Mouse (Mus musculus): Measurements from ENCODE around the gene Flii. TPM values are rescaled to one million over a fixed set of nuclear protein-coding genes. Genes with fewer than 3 reads are reported as not detected.

The Flii gene
- polyA plus RNA-seq, 1 experiment from 2014 or later, result 62.7 TPM

DNA sequence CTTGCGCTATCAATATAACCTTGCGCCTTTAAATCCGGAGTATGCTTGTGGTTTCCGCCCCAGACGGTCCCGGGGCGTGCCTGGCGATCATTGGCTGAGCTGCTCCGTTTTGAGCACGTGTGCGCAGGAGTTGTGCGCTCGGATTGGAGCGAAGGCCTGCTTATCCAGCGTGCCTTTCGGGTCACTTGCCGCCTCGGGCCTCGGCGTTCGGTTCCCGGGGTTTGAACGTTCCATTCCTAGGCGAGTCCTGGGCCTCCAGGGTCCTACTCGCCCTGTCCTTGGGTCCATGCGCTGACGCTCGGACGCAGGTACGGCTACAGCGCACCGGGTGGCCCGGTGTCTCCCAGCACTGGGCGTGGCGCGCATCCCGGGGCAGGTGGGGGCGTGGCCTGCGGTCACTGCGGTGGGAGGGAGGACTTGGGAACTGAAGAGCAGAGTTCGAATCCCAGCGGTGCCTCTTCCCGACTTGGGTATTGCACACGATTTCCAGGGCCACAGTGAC is 1.2 kb upstream of the Flii start, which contains the start of gene Mief2:
Gene Mief2, plus strand, starts transcription at position 139 of the 502 bp plus-strand sequence.
- H3K9ac ChIP-seq, result peak within 1 kb of the TSS; percentile 86
- peak within 1 kb of the TSS; percentile 75 for H3K4me2 ChIP-seq (replicated peaks)
- peak; percentile 93 for DNase-seq (ENCODE audit: low spot score)
- peaks cover 25% of the 10 kb centered on the region for H3K4me1 ChIP-seq (replicated peaks; ENCODE audit: control insufficient read depth, insufficient read depth, low read length)
- H3K27ac ChIP-seq, result peak within 1 kb of the TSS; percentile 87
- H3K27me3 ChIP-seq (ENCODE audit: control insufficient read depth, insufficient read depth, low read length), result no peaks in the 10 kb centered on the region
- 1% methylated on average over 44 of the region's 44 CpGs for WGBS
- ATAC-seq (ENCODE audit: low FRiP score), result peak; percentile 95
- H3K9me3 ChIP-seq (ENCODE audit: control insufficient read depth, low read length), result no peaks in the 10 kb centered on the region
- H3K36me3 ChIP-seq (replicated peaks; ENCODE audit: control insufficient read depth, insufficient read depth), result peaks cover 45% of the 10 kb centered on the region
- peak within 1 kb of the TSS; percentile 86 for H3K4me3 ChIP-seq (replicated peaks; ENCODE audit: low read length)

DNA sequence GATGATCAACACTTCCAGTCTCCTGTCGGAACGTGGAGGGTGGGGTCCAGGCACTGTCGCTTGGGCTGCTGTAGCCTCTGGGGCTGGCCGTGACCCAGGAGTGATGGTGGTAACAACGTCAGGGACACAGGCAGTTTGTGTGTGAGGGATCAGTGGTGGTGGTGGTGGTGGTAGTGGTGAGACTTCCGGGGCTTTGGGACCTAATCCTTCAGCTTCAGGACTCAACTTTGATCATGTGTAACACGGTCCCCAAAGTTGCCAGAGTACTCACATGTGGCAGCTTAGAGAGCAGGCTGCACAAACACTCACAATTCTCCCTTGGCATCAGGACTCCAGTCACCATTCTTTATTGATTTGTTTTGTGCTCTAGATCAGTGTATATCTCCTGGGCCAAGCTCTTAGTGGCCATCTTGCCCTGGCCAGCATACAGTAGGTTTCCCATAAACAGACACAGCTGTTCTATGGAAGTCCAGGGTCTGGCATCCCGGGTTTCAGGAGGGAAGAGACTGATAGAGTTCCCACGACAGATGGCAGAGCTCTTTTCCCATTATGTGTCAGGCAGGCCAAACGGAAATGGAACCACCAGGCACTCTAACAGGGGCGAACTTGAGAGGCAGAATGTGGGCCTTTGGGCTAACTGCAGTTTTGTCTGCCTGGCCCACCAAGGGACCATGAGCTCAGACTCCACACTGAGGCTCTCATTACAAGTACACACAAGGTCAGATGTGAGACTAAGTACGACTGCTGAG is 503 bp upstream of the Flii start:
- H3K4me3 ChIP-seq (replicated peaks; ENCODE audit: low read length), result peak overlapping the region; percentile 86
- H3K27ac ChIP-seq, result peak overlapping the region; percentile 87
- H3K4me2 ChIP-seq (replicated peaks), result peak overlapping the region; percentile 75
- peaks cover 45% of the 10 kb centered on the region for H3K36me3 ChIP-seq (replicated peaks; ENCODE audit: control insufficient read depth, insufficient read depth)
- DNase-seq (ENCODE audit: low spot score), result no peak
- WGBS, result 7% methylated on average over 12 of the region's 12 CpGs
- H3K27me3 ChIP-seq (ENCODE audit: control insufficient read depth, insufficient read depth, low read length), result no peaks in the 10 kb centered on the region
- H3K9ac ChIP-seq, result peak overlapping the region; percentile 86
- peaks cover 25% of the 10 kb centered on the region for H3K4me1 ChIP-seq (replicated peaks; ENCODE audit: control insufficient read depth, insufficient read depth, low read length)
- no peak; the same call in 1 of the 2 replicates for ATAC-seq (ENCODE audit: low FRiP score)
- no peaks in the 10 kb centered on the region for H3K9me3 ChIP-seq (ENCODE audit: control insufficient read depth, low read length)

- Histone ChIP-seq H3K4me2 (replicated peaks) (no peak overlapping the region), H3K4me1 (replicated peaks; ENCODE audit: control insufficient read depth, insufficient read depth, low read length) (no peaks in the 10 kb centered on the region), H3K27ac (no peak overlapping the region), H3K36me3 (replicated peaks; ENCODE audit: control insufficient read depth, insufficient read depth) (peaks cover 100% of the 10 kb centered on the region), H3K27me3 (ENCODE audit: control insufficient read depth, insufficient read depth, low read length) (no peaks in the 10 kb centered on the region), H3K4me3 (replicated peaks; ENCODE audit: low read length) (no peak overlapping the region), H3K9ac (no peak overlapping the region), H3K9me3 (ENCODE audit: control insufficient read depth, low read length) (no peaks in the 10 kb centered on the region)
- no peak for ATAC-seq (ENCODE audit: low FRiP score)
- WGBS, result 93% methylated on average over 5 of the region's 5 CpGs
- DNase-seq (ENCODE audit: low spot score), result no peak
Observed at GRCm38 (mm10) chr11:60719263-60719662, 7.8 kb downstream of the Flii start.

- Histone ChIP-seq H3K9me3 (ENCODE audit: control insufficient read depth, low read length) (no peaks in the 10 kb centered on the region), H3K4me2 (replicated peaks) (no peak overlapping the region), H3K36me3 (replicated peaks; ENCODE audit: control insufficient read depth, insufficient read depth) (peaks cover 100% of the 10 kb centered on the region), H3K27me3 (ENCODE audit: control insufficient read depth, insufficient read depth, low read length) (no peaks in the 10 kb centered on the region), H3K4me1 (replicated peaks; ENCODE audit: control insufficient read depth, insufficient read depth, low read length) (no peaks in the 10 kb centered on the region), H3K9ac (no peak overlapping the region), H3K4me3 (replicated peaks; ENCODE audit: low read length) (no peak overlapping the region), H3K27ac (no peak overlapping the region)
- 88% methylated on average over 5 of the region's 5 CpGs for WGBS
- ATAC-seq (ENCODE audit: low FRiP score) (no peak), DNase-seq (ENCODE audit: low spot score) (no peak)
Observed at GRCm38 (mm10) chr11:60715833-60716232, 11.2 kb downstream of the Flii start.

DNA sequence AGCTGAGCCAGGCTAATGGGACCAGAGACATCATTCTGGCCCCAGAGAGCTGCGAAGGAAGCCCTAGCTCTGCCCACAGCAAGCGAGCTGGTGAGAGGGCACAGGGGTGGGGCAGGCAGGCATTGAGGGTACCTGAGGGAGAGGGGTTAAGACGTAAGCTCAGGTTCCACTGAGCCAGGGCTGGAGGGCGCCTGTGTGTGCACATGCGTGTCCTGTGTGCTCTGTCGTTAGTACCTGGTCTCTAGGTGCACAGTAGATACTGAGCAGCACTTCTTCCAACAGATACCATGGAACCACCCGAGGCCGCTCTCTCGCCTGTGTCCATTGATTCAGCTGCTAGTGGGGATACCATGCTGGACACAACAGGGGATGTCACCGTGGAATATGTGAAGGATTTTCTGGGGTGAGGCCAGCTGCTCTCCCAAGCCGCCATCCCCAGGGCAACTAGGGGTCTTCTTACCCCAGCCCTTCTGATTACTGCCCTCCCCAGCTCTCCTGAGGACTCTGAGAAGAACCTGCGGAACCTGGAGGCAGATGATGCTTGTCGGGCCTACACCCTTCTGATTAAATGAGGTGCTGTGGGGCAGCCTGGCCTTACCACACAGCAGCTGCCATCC is 14.3 kb downstream of the Flii start:
- no peak for ATAC-seq (ENCODE audit: low FRiP score)
- Histone ChIP-seq H3K4me3 (replicated peaks; ENCODE audit: low read length) (no peak overlapping the region), H3K4me2 (replicated peaks) (no peak overlapping the region)

DNA sequence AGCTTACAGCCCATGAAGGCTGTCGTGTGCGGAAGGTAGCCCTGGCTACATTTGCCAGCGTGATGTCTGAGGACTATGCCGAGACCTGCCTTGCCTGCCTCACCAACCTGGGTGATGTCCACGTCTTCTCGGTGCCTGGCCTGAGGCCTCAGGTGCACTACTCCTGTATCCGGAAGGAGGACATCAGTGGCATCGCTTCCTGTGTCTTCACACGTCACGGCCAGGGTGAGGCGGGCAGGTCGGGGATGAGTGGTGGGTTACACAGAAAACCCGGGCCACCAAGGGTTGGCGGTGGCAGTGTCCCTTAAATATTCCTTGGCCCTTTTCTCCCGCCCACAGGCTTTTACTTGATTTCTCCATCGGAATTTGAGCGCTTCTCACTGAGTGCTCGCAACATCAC is 15.0 kb downstream of the Flii start:
- no peak for ATAC-seq (ENCODE audit: low FRiP score)
- Histone ChIP-seq H3K9ac (no peak overlapping the region), H3K4me3 (replicated peaks; ENCODE audit: low read length) (no peak overlapping the region), H3K4me1 (replicated peaks; ENCODE audit: control insufficient read depth, insufficient read depth, low read length) (no peaks in the 10 kb centered on the region), H3K9me3 (ENCODE audit: control insufficient read depth, low read length) (no peaks in the 10 kb centered on the region), H3K27ac (no peak overlapping the region), H3K36me3 (replicated peaks; ENCODE audit: control insufficient read depth, insufficient read depth) (peaks cover 100% of the 10 kb centered on the region), H3K27me3 (ENCODE audit: control insufficient read depth, insufficient read depth, low read length) (no peaks in the 10 kb centered on the region), H3K4me2 (replicated peaks) (no peak overlapping the region)
- DNase-seq (ENCODE audit: low spot score), result no peak
- 96% methylated on average over 18 of the region's 18 CpGs for WGBS

More for the DNA sequence above, 14.3 kb downstream of the Flii start:
- peaks cover 100% of the 10 kb centered on the region for H3K36me3 ChIP-seq (replicated peaks; ENCODE audit: control insufficient read depth, insufficient read depth)
- H3K9me3 ChIP-seq (ENCODE audit: control insufficient read depth, low read length), result no peaks in the 10 kb centered on the region
- no peaks in the 10 kb centered on the region for H3K4me1 ChIP-seq (replicated peaks; ENCODE audit: control insufficient read depth, insufficient read depth, low read length)
- no peaks in the 10 kb centered on the region for H3K27me3 ChIP-seq (ENCODE audit: control insufficient read depth, insufficient read depth, low read length)
- no peak overlapping the region for H3K27ac ChIP-seq
- no peak overlapping the region for H3K9ac ChIP-seq
- DNase-seq (ENCODE audit: low spot score), result no peak
- WGBS, result 93% methylated on average over 13 of the region's 13 CpGs

DNA sequence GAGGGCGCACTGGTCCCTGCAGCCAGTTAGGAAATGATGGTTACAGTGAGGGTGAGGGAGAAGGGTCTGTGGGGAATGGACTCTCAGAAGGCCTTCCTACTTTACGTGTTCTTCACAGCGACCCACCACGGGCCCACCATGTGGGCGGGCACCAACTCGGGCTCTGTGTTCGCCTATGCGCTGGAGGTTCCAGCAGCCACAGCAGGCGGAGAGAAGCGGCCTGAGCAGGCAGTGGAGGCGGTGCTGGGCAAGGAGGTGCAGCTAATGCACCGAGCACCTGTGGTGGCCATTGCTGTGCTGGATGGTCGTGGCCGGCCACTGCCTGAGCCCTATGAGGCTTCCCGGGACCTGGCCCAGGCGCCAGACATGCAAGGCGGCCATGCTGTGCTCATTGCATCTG is 15.8 kb downstream of the Flii start:
- no peaks in the 10 kb centered on the region for H3K9me3 ChIP-seq (ENCODE audit: control insufficient read depth, low read length)
- no peaks in the 10 kb centered on the region for H3K27me3 ChIP-seq (ENCODE audit: control insufficient read depth, insufficient read depth, low read length)
- ATAC-seq (ENCODE audit: low FRiP score) (no peak), DNase-seq (ENCODE audit: low spot score) (no peak)
- H3K4me2 ChIP-seq (replicated peaks), result no peak overlapping the region
- H3K27ac ChIP-seq, result no peak overlapping the region
- H3K9ac ChIP-seq, result no peak overlapping the region
- H3K36me3 ChIP-seq (replicated peaks; ENCODE audit: control insufficient read depth, insufficient read depth), result peaks cover 100% of the 10 kb centered on the region
- 91% methylated on average over 17 of the region's 17 CpGs for WGBS
- H3K4me3 ChIP-seq (replicated peaks; ENCODE audit: low read length), result no peak overlapping the region
- no peaks in the 10 kb centered on the region for H3K4me1 ChIP-seq (replicated peaks; ENCODE audit: control insufficient read depth, insufficient read depth, low read length)

- Histone ChIP-seq H3K9ac (no peak overlapping the region), H3K4me1 (replicated peaks; ENCODE audit: control insufficient read depth, insufficient read depth, low read length) (no peaks in the 10 kb centered on the region), H3K4me3 (replicated peaks; ENCODE audit: low read length) (no peak overlapping the region), H3K9me3 (ENCODE audit: control insufficient read depth, low read length) (no peaks in the 10 kb centered on the region), H3K27me3 (ENCODE audit: control insufficient read depth, insufficient read depth, low read length) (no peaks in the 10 kb centered on the region), H3K27ac (no peak overlapping the region), H3K4me2 (replicated peaks) (no peak overlapping the region), H3K36me3 (replicated peaks; ENCODE audit: control insufficient read depth, insufficient read depth) (peaks cover 100% of the 10 kb centered on the region)
- no peak for ATAC-seq (ENCODE audit: low FRiP score)
- no peak for DNase-seq (ENCODE audit: low spot score)
- WGBS, result 94% methylated on average over 45 of the region's 45 CpGs
Observed at GRCm38 (mm10) chr11:60709481-60710465, 17.3 kb downstream of the Flii start.

GRCm38 (mm10) chr11:60708631-60709030 is 18.4 kb downstream of the Flii start:
- no peak for ATAC-seq (ENCODE audit: low FRiP score)
- H3K4me3 ChIP-seq (replicated peaks; ENCODE audit: low read length), result no peak overlapping the region
- H3K4me2 ChIP-seq (replicated peaks), result no peak overlapping the region
- no peak for DNase-seq (ENCODE audit: low spot score)
- 93% methylated on average over 10 of the region's 10 CpGs for WGBS
- H3K27me3 ChIP-seq (ENCODE audit: control insufficient read depth, insufficient read depth, low read length), result no peaks in the 10 kb centered on the region
- no peaks in the 10 kb centered on the region for H3K4me1 ChIP-seq (replicated peaks; ENCODE audit: control insufficient read depth, insufficient read depth, low read length)
- no peak overlapping the region for H3K27ac ChIP-seq
- no peaks in the 10 kb centered on the region for H3K9me3 ChIP-seq (ENCODE audit: control insufficient read depth, low read length)
- H3K9ac ChIP-seq, result no peak overlapping the region
- peaks cover 94% of the 10 kb centered on the region for H3K36me3 ChIP-seq (replicated peaks; ENCODE audit: control insufficient read depth, insufficient read depth)

Data from hindbrain, embryonic 14.5 days (tissue).